Mouse (Mus musculus) urinary bladder, postnatal 14 days (tissue): ENCODE results near the gene Ccdc88c.
"Not testable (repeated sequence)": the region's sequence is repeated elsewhere in the genome, so short reads cannot be mapped to it uniquely, and the experiment has no call there.

Experiments
- DNase-seq: peaks from one replicate; pipeline ENCODE4 v3.0.0; 2021; ENCODE audit warnings: low spot score

Gene Ccdc88c

DNA sequence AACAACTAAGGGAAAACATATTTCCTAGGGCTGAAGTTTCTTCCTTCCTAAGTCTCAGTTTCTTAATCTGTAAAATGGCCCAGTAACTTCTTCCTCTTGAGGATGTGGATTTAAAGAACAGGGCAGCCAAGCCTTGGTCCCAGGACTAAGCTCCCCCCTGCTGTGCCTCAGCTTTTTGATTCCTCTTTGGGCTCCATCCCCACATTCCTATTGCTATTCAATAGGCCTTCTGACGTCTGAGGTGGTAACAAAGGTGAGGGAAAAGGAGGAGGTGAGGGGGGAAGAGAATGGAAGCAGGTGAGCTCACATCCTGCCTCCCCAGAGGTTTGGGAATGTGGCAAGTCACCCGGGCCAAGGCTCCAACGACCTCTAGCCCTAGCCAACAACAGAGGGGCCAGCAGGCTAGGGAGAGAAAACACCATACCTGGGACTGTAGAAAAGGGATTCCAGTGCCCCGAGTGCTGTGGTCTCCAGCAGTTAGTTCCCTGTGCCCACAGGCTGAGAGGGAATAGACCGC is 12.4 kb downstream of the Ccdc88c start:
- no peak for DNase-seq

DNA sequence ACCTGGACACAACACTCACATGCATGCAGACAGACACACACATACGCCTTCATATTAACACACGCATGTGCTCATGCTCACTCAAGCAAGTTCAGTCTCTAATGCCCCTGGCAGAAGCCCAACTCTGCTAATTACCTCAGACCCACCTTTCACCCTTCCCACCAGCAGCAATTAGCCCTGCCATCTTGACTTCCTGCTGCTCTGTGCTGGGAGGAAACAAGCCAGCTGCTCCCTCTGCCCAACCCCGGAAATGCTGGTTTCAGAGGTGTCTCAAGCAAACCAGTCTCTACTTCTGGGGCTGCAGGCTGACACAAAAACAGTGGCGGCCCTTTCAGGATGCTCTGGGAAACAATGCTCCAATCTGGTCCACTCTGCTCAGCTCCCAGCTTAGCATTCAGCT is 12.9 kb downstream of the Ccdc88c start:
- DNase-seq = no peak

DNA sequence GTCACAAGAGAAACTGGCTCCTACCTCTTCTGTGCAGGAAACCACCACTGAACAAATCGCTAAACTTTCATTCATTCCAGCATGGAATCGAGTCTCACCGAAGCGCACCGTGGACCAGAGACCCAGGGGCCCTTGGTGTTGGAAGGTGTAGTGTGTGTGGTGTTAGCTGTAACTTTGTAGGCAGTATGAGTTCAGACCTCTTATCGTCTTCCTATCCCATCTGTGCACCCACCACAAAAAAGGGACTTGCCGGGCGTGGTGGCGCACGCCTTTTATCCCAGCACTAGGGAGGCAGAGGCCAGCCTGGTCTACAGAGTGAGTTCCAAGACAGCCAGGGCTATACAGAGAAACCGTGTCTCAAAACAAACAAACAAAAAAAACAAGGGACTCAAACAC is 13.7 kb downstream of the Ccdc88c start:
- DNase-seq = no peak

DNA sequence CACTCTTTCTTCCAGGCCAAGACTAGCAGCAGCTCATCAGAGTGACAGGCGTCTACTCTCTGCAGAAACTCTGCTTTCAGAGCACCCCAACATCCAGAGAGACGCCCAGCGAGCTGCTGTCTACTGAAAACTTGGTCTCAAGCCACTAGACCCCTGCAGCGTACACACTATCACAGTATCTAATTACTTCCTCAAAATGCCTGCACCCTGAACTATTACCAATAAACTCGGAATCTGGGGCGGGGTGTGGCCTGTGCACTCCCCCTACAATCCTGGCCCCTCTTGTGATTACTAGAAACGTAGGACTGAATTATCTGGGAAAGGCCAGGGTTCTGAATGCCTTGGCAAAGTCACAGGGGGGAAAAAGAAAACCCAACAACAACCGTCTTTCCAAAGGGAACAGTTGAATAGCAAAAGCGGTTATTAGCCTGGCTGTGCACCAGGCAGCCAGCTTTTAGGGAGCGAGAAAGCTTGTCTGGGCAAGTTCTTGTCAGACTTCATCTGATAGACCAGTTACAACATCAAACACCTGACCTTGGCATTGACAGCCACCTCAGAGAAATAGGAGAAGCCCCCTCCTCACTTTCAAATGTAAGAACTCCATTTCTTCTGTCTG is 14.2 kb downstream of the Ccdc88c start:
- DNase-seq = no peak

DNA sequence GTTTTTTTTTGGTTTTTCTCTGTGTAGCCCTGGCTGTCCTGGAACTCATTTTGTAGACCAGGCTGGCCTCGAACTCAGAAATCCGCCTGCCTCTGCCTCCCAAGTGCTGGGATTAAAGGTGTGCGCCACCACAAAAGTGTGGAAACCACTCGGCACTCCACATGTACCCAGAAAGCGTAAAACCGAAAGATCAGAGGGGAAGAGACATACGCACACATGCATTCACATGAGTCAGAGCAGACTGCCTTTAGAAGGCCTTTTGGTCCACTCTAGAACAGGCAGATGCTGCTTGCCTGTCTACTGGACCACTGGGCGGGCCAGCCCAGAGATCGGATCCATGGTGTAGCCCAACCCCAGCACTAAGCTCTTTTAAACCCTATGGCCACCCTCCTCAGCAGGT is 15.2 kb downstream of the Ccdc88c start:
- not testable (repeated sequence) for DNase-seq

DNA sequence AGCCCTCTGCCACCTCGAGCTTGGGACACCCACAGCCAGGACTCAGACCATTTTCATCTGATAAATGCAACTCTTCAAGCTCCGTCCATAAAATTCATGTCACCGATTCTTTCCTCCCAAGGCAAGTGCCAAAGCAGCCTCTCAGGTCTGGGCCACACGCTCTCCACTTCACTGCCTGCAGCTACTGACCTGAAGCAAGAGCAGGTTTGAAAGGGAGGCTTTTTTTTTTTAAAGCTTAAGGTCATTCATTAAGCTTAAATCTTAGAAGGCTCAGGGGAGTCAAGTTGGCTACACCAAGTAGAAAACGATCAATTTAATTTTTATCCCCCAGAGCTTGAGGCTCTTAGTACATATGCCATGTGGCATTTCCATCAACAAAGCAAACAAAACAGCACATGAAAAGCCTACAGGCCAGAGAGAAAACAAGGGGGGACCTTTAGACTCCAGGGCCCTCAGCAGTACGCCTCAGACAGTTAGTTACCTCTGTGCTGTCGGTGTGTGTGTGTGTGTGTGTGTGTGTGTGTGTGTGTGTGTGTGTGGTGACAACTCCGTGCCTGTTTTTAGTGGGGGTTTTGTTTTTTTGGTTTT is 15.7 kb downstream of the Ccdc88c start:
- DNase-seq = no peak

DNA sequence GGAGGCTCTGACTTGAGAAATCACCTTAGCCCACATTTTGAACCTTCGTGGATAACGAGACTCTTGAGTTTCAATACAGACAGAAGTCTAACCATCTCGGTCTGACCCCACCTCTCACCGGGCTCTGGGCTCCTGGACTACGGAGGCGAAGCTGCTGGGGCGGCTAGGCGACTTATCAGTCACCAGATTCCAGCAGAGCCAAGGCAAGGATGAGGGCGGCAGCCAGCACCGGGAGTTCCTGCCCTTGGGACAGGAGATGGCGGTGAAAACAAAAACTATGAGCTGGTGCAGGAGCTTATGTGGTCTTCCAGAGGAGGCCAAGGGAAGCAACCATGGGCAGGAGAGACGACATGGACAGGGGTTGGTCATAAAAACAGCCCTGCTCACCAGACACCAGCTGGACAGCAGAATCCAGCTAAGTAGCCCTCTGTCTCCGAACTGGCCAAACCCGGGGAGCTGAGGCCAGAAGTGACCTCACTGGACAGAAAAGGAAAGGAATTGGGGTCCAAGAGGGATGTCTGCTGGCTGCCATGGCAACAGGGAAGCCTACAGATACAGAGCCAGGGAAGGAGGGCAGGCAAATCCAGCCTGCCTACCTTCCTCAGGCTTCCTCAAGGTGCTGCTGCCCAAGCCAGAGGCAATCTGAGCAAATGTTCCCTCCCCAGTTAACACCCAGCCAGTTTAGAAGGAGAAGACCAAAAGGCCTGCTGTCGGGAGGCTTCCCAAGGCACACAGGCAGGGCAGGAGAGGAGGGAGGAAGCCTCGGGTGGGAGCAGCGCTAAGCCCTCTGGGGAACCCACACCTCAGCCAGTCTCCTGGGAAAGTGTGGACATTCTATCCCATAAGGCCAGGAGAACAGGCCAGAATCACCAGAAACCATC is 16.4 kb downstream of the Ccdc88c start:
- no peak for DNase-seq

DNA sequence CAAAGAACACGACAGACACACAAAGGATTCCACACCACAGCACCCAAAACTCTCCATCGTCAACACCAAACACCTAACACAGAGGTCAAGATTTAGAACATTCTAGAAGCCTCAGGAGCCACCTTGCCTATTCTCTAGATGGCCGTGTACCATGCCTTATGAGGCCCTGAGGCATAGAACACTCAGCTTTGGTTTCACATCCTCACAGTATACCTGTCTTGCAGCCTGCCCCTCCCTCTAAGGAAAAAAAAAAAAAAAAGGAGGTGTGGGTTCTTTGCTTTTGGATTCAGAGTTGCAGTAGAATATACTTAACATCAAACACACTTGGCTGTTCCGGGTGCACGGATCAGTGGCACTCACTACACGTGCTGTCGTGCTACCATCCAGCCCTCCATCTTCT is 17.8 kb downstream of the Ccdc88c start:
- no peak for DNase-seq

DNA sequence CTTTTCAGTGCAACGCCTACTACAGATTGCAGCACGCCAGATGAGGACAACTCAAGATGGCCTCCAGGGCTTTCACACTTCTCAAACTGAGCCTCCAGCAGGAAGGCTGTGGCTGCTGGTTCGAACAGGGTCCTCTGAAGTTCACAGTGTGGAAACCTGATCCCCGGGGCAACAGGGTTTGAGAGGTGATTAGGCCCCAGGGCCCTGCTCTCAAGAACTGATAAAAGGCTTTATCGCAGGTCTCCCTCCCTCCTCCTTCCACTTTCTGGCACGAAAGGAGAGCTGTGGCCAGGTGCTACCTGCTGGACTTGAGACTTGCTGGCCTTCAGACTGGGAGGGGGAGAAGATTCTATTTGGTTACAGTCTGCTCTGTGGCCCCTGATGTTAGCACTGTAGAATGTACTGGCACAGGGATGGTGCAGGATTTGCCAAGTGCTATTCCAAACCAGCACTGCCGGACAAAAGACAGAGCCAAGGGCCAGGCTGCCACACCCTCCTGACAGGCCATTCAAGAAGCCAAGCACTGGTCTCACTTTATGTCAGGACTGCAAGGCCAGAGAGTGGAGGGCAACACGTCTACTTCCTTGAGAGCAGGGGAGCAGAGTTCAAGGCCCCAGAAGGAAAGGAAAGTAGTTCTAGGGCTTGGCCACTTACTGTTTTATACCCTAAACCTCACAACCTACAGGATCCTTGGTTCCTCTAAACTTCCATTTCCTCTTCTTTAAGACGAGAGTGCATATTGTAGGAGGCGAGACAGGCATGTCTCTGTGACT is 18.5 kb downstream of the Ccdc88c start:
- no peak for DNase-seq

DNA sequence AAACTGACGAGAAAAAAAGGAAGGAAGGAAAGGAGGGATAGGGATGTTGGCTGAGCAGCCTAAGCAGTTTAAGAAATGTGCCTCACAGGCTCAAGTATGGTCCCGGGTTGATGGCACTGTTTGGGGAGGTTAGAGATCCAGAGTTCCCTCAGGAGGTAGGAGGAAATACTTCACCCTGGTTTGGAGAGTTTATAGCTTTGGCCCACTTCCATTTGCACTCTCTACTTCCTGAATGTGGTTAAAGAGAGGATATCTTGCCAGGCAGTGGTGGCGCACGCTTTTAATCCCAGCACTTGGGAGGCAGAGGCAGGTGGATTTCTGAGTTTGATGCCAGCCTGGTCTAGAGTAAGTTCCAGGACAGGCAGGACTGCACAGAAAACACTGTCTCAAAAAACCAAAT is 19.6 kb downstream of the Ccdc88c start:
- DNase-seq = no peak

DNA sequence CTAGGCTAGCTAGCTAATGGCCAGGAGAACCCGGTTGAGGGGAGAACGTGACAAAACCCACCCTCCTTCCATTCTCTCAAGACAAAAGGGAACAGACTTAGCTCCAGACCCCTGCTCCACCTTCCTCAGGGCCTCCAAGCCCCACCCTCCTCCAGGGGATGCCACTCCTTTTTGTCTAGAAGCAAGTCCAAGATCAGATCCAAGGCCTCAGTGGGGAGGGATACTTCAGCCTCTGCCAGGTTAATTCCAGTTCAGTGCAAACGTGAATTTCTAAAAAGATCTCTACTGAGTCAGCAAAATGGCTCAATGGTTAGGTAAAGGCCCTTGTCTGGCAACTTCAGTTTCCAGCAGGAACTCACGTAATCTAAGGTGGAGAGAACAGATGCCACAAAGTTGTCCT is 20.2 kb downstream of the Ccdc88c start:
- DNase-seq = no peak

DNA sequence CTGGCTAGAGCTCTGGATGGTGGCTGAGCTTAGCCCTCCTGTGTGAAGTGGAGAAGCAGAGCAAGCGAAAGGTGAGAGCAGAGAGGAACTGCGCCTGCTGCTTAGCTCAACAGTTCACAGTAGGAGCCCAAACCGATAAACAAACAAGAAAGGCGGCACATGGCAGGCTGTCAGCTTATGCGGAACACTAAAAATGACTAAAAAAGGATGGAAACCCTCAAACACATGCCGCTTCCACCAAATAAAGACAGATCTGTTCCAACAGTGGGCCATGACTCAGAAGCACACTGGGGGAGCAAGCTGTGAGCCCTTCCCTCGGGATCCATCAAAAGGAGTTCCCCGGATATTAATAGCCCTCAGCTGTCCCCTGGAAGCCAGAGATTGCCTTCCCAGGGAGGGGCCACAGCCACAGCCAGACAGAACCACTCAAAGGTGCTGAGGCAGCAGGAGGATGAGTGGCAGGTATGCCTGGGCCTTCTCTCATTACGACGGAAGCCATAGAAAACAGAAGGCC is 20.8 kb downstream of the Ccdc88c start:
- no peak for DNase-seq

DNA sequence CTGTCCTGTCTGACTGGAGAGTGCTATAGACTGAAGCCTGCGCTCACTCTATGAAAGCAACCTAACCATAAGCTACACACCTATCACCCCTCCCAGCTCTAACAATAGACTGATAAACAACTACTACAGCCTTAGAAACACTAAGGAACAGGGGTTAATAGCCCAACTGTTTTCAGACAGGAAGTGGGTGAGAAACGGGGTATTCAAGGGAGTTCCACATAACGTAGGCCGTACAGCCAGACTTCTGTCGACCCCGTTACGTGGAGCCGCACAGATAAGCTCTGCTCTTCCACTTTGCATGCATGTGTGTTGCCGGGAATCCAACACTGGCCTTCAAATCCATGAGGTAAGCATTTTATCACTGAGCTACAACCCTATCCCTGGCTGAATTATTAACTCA is 21.4 kb downstream of the Ccdc88c start:
- DNase-seq = no peak

DNA sequence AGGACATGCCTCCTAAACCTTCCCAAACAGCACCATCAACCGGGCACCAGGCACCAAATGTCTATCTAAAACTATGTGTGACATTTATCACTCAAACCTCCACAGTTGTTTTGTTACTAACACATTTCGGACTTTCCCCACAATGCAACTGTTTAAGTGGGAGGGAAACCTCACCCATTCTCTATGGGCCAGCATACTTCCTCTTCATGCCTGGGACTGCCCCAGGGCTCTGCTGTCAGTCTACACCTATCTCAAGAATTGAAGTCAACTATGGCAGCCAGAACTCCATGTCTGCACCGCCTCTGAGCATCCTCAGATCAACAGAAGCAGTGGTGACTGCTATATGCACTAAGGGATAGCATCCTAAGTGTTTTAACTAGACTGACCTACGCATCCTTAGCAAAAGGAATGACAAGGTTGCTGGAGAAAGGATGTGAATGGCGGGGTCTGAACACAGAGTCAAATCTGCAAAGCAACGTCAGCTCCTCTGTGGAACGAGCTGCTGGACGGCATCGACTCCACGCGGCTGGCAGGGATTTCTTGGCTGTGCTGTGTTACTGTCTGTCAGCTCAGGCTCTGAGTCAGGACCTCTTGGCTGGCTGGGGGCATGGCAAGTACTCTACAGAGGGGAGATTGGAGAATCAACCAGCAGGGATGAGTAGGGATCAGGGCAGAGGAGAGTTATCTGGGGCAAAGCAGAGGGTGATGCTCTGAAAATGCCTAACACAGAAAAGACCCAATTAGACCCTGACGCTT is 23.0 kb downstream of the Ccdc88c start:
- no peak for DNase-seq

DNA sequence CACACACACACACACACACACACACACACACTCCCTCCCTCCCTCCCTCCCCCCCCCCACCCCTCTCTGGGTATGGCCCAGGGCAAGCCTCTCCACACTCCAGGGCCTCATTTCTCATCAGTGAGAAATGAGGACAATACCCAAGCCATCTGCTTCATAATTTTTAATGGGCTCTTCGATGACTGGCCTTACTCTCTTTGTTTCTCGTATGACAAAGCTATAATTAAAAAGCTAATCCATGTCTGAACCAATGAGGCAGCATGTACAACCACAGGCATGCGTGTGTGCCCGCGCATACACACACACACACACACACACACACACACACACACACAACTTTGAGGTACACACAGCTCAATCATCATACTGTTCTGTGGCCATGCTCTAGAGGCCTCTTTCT is 23.9 kb downstream of the Ccdc88c start:
- DNase-seq = no peak

DNA sequence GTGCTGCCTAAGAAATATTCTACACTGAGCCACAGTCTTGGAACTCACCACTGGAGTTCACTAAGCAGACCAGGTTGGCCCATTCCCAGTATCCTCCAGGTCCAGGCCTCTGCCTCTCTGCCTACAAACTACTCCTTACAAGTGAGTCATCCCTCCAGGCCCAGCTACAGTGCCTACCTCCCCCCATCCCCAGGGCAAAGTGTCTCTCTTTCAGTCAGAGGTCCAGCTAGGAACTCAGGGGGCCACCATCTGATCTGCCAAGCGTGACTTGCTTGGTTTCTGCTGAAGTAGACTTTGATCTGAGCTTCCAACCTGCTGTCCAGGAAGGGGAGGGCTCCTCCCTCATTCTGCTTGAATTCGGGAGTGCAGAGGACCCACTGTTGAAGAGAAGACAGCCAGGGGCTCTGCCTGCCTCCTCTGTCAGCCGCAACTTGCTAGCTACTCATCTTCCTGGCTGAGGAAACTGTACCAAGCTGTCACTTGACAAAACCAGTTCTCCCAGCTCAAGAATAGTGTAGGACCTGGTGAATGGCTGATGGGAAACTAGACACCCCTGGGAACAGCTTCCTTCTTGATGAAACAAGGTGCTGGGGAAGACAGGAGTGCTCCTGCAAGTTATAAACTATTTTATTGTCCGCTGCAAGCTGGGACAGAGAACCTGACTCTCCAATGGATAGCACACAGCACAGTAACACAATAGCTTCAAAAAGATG is 25.9 kb downstream of the Ccdc88c start:
- DNase-seq = no peak

DNA sequence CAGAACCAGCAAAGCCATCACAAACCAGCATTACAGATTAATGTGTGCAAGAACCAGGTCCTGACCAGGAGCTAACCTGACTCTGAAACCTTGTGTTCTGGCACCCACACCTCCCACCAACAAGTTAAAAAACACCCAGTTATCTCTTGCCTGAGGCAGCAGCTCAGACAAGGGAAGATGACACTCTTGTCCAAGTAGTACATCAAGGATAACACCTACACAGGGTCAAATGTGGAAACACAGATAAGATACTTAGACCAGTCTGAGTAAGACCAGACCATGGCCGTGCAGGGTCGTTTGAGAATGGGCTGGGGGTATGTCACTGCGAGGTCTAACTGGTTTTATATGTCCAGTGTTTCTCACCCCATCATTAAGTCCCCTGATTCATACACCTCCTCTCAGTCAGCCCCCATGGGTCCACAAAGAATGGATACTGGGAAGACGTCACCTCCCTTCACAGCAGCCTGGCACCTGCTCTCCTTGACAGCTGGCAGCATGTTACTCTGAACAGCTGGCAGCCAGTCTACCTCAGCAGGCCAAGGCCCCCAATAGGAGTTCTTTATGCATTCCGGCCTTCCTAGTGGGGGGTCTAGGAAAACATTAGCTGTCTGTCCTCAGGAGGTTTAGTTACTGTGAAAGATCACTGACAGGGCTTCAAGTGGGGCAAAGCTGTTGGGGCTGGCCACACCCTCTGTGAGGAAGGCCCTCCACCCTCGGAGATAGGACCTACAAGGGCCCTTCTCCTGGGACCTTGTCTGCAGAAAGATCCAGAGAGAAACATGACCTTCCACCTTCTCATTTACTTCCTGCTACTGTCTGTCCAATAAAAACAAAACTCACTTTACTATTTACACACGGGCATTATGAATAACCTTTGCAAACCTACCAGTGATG is 29.5 kb downstream of the Ccdc88c start:
- DNase-seq = no peak

DNA sequence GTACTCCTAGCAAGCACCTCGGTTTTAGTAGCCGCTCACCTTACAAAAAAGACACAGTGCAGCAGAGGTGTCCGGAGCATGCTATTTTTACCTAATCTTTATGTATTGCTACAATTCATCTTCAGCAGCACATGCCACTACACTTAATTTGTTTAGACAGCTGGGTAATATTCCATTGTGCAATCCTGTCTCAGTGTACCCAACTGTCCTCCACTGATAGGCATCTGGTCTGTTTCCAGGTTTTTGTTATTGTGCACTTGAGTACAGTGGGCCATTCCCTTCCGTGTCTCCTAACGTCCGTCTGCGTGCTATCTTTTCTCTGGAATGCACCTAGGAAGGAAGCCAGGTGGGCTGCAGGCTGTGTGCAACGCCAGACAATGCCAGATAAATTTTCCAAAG is 30.3 kb downstream of the Ccdc88c start:
- no peak for DNase-seq

DNA sequence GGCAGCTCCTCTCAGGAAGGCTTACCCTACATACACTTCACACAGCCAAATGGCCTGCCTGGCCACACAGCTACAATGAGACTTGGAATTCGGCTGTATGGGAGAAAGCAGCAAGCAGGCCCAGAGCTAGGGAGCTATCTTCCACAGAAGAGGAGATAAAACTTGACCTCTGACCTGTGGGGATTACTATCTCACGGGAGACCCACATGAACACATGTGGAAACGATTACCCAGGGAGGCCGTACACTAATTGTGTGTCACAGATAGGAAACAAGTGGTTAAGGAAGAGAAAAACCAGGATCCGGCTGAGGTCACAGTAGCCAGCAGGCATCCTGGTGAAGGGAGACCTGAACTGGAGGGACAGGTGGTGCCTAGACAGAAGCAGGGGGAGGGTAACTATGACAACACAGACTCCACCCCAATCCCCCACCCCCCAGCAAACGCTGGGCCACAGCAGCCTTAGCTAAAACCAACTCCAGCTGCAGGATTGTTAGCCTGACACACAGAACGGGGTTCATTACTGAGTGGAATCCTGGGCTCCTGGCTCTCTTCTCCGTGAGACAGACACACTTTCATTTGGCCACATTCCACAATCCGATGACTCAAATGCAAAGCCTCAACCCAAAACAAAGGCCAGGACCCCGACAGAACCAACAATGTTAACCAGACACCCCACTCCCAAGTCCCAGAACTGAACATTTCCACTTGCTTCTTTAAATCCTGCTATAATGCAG is 30.9 kb downstream of the Ccdc88c start:
- DNase-seq = no peak
